Mouse (Mus musculus) stomach, postnatal 0 days (tissue): Measurements from ENCODE around the gene Trpv2. TPM values are rescaled to one million over a fixed set of nuclear protein-coding genes. Genes with fewer than 3 reads are reported as not detected.
A peak's percentile ranks its signal among the peaks of the same experiment; 100 is the strongest.

Experiments
- ATAC-seq: fragments of 200-750 bp; cut with Nextera tagmentation; 2 replicates; pipeline ENCODE4 v1.8.0; 2017; ENCODE audit not compliant: low FRiP score, low TSS enrichment
- DNase-seq: peaks from one replicate; pipeline ENCODE4 v3.0.0-alpha.2; 2016; ENCODE audit warnings: low spot score
- H3K27ac ChIP-seq: fragments of 300-500 bp; sonication (generic); replicated peaks from 2 replicates; pipeline ENCODE4 v1.5.1; 2014; ENCODE audit warnings: mild to moderate bottlenecking, control low read depth
- H3K27me3 ChIP-seq: fragments of 300-500 bp; sonication (generic); 2 replicates; pipeline ENCODE4 v1.6.1; 2014; ENCODE audit warnings: low read length; ENCODE audit not compliant: control insufficient read depth, insufficient read depth
- H3K36me3 ChIP-seq: fragments of 300-500 bp; sonication (generic); 2 replicates; pipeline ENCODE4 v1.6.1; 2014; ENCODE audit warnings: low read length, mixed read lengths; ENCODE audit not compliant: control insufficient read depth, insufficient read depth
- H3K4me1 ChIP-seq: fragments of 300-500 bp; sonication (generic); replicated peaks from 2 replicates; pipeline ENCODE4 v1.6.1; 2014; ENCODE audit warnings: antibody characterized with exemption; ENCODE audit not compliant: control insufficient read depth, insufficient read depth
- H3K4me2 ChIP-seq: fragments of 300-500 bp; sonication (generic); replicated peaks from 2 replicates; pipeline ENCODE4 v1.6.1; 2014; ENCODE audit warnings: low read depth, mild to moderate bottlenecking, control low read depth, moderate library complexity
- H3K4me3 ChIP-seq: fragments of 300-500 bp; sonication (generic); 2 replicates; pipeline ENCODE4 v1.5.1; 2014; ENCODE audit warnings: low read depth, low read length, control low read depth
- H3K9ac ChIP-seq: fragments of 300-500 bp; sonication (generic); 2 replicates; pipeline ENCODE4 v1.6.1; 2014; ENCODE audit warnings: mild to moderate bottlenecking, low read length, control low read depth, mixed read lengths
- H3K9me3 ChIP-seq: fragments of 300-500 bp; sonication (generic); 2 replicates; pipeline ENCODE4 v1.6.1; 2016; ENCODE audit warnings: low read length; ENCODE audit not compliant: control insufficient read depth
- CTCF ChIP-seq: IDR thresholded peaks from 2 replicates; pipeline ENCODE4 v1.5.1; 2016; ENCODE audit warnings: antibody characterized with exemption, low read depth, mild to moderate bottlenecking, moderate library complexity
- EP300 ChIP-seq: optimal IDR thresholded peaks from 2 replicates; pipeline ENCODE3; 2016; ENCODE audit warnings: antibody characterized with exemption
- WGBS: fragments of 180-500 bp; shearing (Covaris S2); extraction: QIAGEN DNeasy Blood & Tissue Kit; methylation state at CpG from one replicate; pipeline ENCODE4 v1.1.7; 2014; 5-methylcytosine and 5-hydroxymethylcytosine counted together
- polyA plus RNA-seq: library from polyadenylated mRNA; unstranded; fragments of >200 nt; fragmentation: Nextera tagmentation; extraction: Ambion mirVana; gene quantifications from 2 replicates; pipeline ENCODE4 v1.2.1, GENCODE M21; 2015

The Trpv2 gene
- polyA plus RNA-seq, 1 experiment from 2014 or later: 11.0 TPM

- no peaks in the 10 kb centered on the region for H3K9me3 ChIP-seq
- DNase-seq: peak; percentile 32
- no peaks in the 10 kb centered on the region for H3K36me3 ChIP-seq
- TF ChIP-seq CTCF: no peak
- no peak for TF ChIP-seq EP300
- H3K4me3 ChIP-seq: peak overlapping the region; percentile 31; the same call in 1 of the 2 replicates
- H3K27ac ChIP-seq: no peak overlapping the region
- no peak for ATAC-seq
- H3K4me1 ChIP-seq: no peaks in the 10 kb centered on the region
- H3K9ac ChIP-seq: peak overlapping the region; percentile 27
- H3K4me2 ChIP-seq: peak overlapping the region; percentile 59
- 33% methylated on average over 43 of the region's 43 CpGs for WGBS
- no peaks in the 10 kb centered on the region for H3K27me3 ChIP-seq
Observed at GRCm38 (mm10) chr11:62560463-62561016, 13.7 kb upstream of the Trpv2 start.

DNA sequence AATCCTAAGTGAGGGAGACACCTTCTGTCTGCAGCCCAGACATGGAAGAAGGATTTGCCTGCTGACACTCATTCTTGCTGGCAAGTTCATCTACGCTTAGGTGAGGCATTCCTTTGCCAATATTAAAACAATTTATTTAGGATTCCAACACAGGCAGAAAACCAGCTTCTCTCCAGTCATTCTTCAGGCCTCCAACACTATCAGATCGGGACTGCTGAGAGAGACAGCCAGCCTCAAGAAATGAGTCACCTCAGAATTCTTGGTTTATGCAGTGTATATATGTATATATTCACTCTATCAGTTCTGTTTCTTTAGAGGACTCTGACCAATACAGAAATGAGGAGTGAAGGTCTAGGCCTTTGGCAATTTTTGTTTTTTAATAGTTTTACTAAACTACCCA is 10.7 kb upstream of the Trpv2 start:
- H3K9ac ChIP-seq: no peak overlapping the region
- TF ChIP-seq EP300 (no peak), CTCF (no peak)
- no peaks in the 10 kb centered on the region for H3K9me3 ChIP-seq
- ATAC-seq (no peak), DNase-seq (no peak)
- 64% methylated on average over 2 of the region's 2 CpGs for WGBS
- no peak overlapping the region for H3K4me2 ChIP-seq
- H3K4me3 ChIP-seq: no peak overlapping the region
- no peaks in the 10 kb centered on the region for H3K27me3 ChIP-seq
- no peak overlapping the region for H3K27ac ChIP-seq
- H3K4me1 ChIP-seq: no peaks in the 10 kb centered on the region
- no peaks in the 10 kb centered on the region for H3K36me3 ChIP-seq

DNA sequence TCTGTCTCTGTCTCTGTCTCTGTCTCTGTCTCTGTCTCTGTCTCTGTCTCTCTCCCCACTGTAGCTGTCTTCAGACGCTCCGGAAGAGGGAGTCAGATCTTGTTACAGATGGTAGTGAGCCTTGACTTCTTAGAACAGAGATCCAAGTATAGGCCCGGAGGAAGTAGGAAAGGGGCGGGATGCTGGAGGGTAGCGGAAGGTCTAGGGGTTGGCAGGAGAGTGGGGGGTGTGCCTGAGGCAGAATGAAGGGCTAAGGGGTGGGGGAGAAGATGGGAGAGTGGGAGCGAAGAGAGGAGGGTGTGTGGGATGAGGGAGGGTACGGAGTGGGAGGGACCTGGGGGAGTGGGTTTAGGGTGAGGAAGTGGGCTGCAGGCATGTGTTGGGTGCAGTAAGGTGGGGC is 8.5 kb upstream of the Trpv2 start:
- whole genome bisulfite sequencing: 65% methylated on average over 7 of the region's 7 CpGs
- H3K27ac ChIP-seq: no peak overlapping the region
- no peaks in the 10 kb centered on the region for H3K27me3 ChIP-seq
- no peak overlapping the region for H3K4me3 ChIP-seq
- no peak overlapping the region for H3K4me2 ChIP-seq
- TF ChIP-seq CTCF (no peak), EP300 (no peak)
- DNase-seq (no peak), ATAC-seq (peak; percentile 16; the same call in 1 of the 2 replicates)
- no peak overlapping the region for H3K9ac ChIP-seq
- H3K4me1 ChIP-seq: no peaks in the 10 kb centered on the region
- no peaks in the 10 kb centered on the region for H3K36me3 ChIP-seq
- no peaks in the 10 kb centered on the region for H3K9me3 ChIP-seq

GRCm38 (mm10) chr11:62566211-62566610 is 8.1 kb upstream of the Trpv2 start:
- no peaks in the 10 kb centered on the region for H3K27me3 ChIP-seq
- no peak overlapping the region for H3K9ac ChIP-seq
- DNase-seq (no peak), ATAC-seq (0 out of 2 replicates have a peak, but pooled peaks have one; percentile 41)
- no peaks in the 10 kb centered on the region for H3K36me3 ChIP-seq
- 80% methylated on average over 1 of the region's 1 CpGs for WGBS
- H3K4me1 ChIP-seq: no peaks in the 10 kb centered on the region
- no peak overlapping the region for H3K4me3 ChIP-seq
- H3K9me3 ChIP-seq: no peaks in the 10 kb centered on the region
- H3K27ac ChIP-seq: no peak overlapping the region; the same call in 1 of the 2 replicates
- no peak for TF ChIP-seq EP300
- no peak overlapping the region for H3K4me2 ChIP-seq

GRCm38 (mm10) chr11:62568300-62568699 is 6.0 kb upstream of the Trpv2 start:
- TF ChIP-seq CTCF: no peak
- no peak for TF ChIP-seq EP300
- no peaks in the 10 kb centered on the region for H3K4me1 ChIP-seq
- no peak overlapping the region for H3K4me2 ChIP-seq
- no peaks in the 10 kb centered on the region for H3K9me3 ChIP-seq
- H3K27ac ChIP-seq: no peak overlapping the region
- no peaks in the 10 kb centered on the region for H3K36me3 ChIP-seq
- no peak overlapping the region for H3K4me3 ChIP-seq
- H3K27me3 ChIP-seq: no peaks in the 10 kb centered on the region
- DNase-seq (no peak), ATAC-seq (peak; percentile 77)
- no peak overlapping the region for H3K9ac ChIP-seq
- 45% methylated on average over 3 of the region's 3 CpGs for WGBS

DNA sequence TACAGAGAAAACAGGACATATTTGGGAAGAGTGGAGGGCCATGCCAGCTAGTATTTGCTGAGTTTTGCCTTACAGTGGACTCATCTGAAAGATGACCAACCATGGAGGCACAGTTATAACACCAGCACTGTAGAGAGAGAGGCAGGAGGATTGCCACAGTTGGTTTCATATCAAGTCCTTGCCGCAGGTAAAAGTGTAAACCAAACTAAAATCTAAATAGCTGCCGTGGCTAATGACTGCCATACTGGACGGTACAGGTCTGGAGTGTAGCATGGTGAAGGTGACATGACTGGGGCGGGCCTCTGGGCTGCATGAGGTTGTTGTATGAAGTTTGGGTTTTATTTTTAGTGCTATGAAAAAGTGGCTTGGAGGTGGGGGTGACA is 408 bp downstream of the Trpv2 start:
- no peaks in the 10 kb centered on the region for H3K36me3 ChIP-seq
- H3K27ac ChIP-seq: no peak overlapping the region
- no peak overlapping the region for H3K9ac ChIP-seq
- DNase-seq (no peak), ATAC-seq (no peak)
- H3K9me3 ChIP-seq: no peaks in the 10 kb centered on the region
- no peak for TF ChIP-seq EP300
- no peak for TF ChIP-seq CTCF
- WGBS: 72% methylated on average over 4 of the region's 4 CpGs
- H3K27me3 ChIP-seq: no peaks in the 10 kb centered on the region
- no peaks in the 10 kb centered on the region for H3K4me1 ChIP-seq
- no peak overlapping the region for H3K4me3 ChIP-seq
- no peak overlapping the region for H3K4me2 ChIP-seq
